Mouse (Mus musculus) gastrocnemius, adult 8-10 months (tissue): Measurements from ENCODE around the gene Tmem91. TPM values are rescaled to one million over a fixed set of nuclear protein-coding genes. Genes with fewer than 3 reads are reported as not detected.
"Not testable (repeated sequence)": the region's sequence is repeated elsewhere in the genome, so short reads cannot be mapped to it uniquely, and the experiment has no call there.

Experiments used
- DNase-seq, 2 experiments: peaks; one replicate each; pipeline ENCODE4 v3.0.0; 2022; ENCODE audit warnings: low spot score in 2 of 2
- total RNA-seq, 4 experiments: library from RNA; stranded (reverse); gene quantifications; 2 replicates each; pipeline ENCODE4 v1.2.4; 2022

Gene Tmem91
- not detected for total RNA-seq

DNA sequence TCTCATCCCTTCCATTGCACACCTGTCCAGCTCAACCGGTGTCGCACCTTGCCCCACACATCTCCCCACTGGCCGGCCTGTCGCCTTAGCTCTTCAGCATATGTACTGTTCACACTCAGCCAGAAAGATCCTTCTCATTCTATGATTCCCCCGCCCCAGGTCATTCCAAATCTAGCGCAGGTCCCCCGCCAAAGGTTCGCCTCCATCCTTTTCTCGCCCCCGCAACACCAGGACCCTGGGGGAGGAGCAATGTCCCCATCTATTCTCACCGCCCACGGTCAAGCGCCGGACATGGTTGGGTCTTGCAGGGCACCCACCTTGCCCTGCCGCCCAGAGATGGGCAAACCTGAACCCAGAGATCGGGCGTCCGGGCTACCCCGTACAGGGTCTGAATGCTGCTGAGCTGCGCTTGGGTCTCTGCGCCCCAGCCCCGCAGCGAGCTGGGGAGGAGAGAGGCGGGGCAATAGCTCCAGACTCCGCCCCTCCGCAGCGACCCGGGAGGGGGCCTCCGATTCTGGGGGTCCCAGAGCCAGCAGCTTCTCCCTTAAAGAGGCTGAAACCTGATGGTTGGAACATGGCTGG is at the start of gene Tmem91:
Tmem91 (minus strand) TSS at position 448 of the 582 bp plus-strand sequence.
- DNase-seq: no peak

- DNase-seq: not testable (repeated sequence)
Observed at GRCm38 (mm10) chr7:25721776-25722175, 46.8 kb upstream of the Tmem91 start.

- DNase-seq: no peak
Observed at GRCm38 (mm10) chr7:25720760-25721159, 45.8 kb upstream of the Tmem91 start.

GRCm38 (mm10) chr7:25719761-25720610 is 45.0 kb upstream of the Tmem91 start:
- peak; percentile 72 to 73 for DNase-seq

DNA sequence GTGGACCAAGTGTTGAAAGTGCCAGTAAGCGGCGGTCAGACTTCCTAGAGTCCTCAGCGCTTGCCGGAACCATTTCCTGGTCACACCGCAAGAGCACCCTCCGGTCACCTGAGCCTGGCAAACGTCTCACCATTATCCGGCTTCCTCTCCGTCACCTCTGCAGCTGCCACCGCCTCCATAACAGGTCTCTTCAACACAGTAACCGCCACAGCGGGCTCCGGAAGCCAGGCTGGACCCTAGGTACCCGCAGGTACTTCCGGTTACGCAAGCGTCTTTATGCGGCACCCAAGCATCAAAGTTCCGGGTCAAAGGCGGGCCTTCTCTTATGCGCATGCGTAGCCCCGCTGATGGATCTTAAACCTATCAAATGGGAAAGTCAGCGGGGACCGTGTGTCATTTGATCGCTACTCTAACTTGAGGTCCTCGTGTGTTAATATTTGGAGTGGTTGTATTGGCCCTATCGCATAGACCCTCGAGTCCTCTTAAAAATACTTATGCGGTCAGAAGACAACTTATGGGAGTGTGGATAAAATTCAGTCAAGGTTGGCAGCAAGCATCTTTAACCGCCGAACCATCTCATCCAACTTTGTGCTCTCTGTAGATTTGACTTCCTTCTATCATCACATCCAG is 43.9 kb upstream of the Tmem91 start, which contains the start of gene Ccdc97:
Ccdc97 (minus strand) TSS at position 301 of the 630 bp plus-strand sequence.
- peak; percentile 90 to 91 for DNase-seq

DNA sequence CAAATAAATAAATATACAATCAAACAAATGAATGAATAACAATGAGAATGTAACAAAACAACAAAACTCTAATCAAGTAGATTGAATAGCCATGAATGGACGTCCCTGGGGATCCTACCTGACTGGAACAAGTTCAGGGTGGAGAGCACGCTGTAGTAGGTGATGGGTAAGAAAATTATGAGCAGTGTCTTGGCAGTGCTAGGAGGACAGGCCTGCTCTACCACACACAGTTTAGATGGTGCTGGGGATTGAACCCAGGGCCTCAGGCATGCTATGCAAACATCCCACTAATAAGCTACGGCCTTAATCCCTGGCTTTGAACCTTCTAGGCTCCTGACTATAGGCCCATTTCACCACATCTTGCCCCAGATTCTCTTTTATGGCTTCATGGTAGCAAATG is 42.5 kb upstream of the Tmem91 start:
- no peak for DNase-seq

DNA sequence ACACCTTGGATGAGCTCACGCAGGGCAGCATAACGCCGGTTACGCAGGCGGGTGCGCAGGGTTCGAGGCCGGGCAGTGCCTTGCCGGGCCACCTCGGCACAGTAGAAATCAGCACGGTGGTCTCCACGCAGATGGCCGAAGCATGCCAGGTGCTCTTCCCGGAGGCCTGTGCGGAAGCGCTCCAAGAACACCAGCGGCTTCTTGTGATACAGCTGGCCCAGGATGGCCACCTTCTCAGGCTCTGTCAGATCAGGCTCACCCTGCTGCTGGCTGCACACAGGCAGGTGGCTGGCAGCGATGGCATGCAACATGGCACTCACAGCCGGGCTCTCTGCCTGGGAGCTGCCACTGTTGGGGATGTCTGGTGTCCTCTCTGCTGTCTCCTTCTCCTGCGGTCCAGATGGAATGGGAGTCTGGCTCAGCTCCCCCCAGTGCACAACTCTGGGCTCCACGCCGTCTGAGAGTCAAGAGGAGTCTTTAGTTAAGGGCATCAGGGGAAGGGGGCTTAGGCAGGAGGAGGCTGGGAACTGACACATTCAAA is 40.8 kb upstream of the Tmem91 start:
- DNase-seq: no peak

GRCm38 (mm10) chr7:25714581-25714980 is 39.6 kb upstream of the Tmem91 start:
- no peak for DNase-seq

GRCm38 (mm10) chr7:25712801-25713200 is 37.8 kb upstream of the Tmem91 start:
- DNase-seq: no peak

DNA sequence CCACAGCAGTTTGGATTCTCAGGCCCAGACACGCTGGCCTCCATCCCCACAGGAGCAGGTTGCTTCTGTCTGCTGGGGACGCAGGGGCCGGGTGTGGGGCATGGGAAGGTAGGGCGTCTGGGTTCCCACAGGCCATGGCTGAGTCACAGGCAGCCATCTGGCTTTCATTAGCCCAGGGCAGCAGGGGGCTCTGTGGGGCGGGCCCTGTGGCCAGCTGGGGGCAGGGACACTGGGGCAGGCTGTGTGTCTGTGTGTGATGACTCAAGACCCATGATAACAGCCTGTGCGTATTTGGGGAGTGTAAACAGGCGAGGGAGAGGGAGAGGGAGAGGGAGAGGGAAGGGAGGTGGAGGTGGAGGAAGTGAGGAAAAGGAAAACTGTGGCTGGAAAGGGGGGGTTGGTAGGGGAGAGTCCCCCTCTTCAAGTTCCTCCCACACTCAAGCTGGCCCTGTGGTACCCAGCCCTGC is 36.8 kb upstream of the Tmem91 start:
- DNase-seq: peak in 1 of 2 experiments; percentile 56

- DNase-seq: no peak
Observed at GRCm38 (mm10) chr7:25711165-25711564, 36.2 kb upstream of the Tmem91 start.

- peak in 1 of 2 experiments; percentile 18 for DNase-seq
Observed at GRCm38 (mm10) chr7:25710519-25711130, 35.7 kb upstream of the Tmem91 start.

DNA sequence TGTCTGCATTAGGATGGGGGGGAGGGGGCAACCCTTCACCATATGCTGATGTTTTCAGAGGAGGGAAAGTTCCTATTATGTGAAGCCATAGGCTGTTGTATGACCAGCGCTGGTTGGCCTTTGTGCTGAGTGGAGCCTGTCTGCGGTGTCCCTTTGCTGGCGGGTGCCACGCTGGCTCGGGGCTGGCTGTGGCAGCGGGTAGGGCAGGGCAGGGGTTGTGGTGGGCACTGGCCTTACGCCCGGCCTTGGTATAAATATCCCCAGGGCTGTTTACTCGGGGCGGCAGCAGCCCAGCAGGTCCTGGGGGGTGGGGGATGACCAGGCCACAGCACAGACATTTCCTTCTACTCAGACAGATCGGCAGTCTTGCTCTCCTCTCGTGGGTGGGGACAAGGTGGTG is 35.0 kb upstream of the Tmem91 start:
- peak in 1 of 2 experiments; percentile 57 for DNase-seq

GRCm38 (mm10) chr7:25707581-25708292 is 32.8 kb upstream of the Tmem91 start:
- DNase-seq: peak in 1 of 2 experiments; percentile 30

- no peak for DNase-seq
Observed at GRCm38 (mm10) chr7:25706578-25707170, 31.7 kb upstream of the Tmem91 start.

DNA sequence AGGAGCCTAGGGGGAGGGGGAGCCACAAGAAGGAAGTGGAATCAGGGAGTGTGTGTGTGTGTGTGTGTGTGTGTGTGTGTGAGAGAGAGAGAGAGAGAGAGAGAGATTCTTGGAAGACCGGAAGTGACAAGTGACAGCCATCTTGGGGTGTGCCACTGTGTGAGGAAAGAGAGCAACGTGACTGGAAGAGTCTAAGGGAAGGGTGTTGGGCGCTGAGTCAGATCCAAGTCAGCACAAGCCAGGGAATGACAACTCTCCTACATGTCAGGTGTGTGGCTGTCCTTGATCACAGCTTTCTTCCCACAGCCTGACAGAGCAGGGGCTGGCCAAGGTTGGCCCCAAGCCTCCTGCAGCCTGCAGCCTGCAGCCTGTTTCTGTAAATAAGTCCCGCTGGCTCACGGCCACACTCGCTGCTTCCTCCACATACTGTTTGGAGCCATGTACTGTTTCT is 30.9 kb upstream of the Tmem91 start:
- DNase-seq: no peak

GRCm38 (mm10) chr7:25704716-25705364 is 29.9 kb upstream of the Tmem91 start:
- DNase-seq: no peak

DNA sequence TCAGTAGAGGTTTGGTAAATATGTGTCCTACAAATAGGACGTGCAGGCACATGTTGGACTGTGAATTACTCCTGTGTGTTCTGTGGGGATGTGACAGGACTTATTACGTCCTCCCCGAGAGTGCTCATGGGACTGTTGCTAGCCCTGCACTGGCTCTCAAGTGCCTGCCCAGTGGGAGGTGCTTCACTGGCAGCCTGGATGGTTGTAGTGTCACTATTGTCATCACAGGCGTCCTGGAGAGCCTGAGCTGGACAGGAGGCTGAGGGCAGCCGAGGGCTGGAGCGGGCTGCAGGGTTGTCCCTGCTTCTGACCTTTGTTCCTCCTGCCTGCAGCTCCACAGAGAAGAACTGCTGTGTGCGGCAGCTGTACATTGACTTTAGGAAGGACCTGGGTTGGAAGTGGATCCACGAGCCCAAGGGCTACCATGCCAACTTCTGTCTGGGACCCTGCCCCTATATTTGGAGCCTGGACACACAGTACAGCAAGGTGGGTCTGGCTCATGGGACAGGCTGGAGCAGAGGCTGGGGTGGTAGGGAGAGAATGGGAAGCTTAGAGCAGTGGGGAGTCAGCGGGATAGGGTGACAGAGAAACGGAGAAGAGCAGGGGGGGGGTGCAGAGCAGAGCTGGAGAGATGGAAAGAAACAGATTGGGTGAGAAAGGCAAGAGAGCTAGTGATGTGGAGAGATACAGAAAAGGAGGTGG is 29.0 kb upstream of the Tmem91 start:
- DNase-seq: no peak

GRCm38 (mm10) chr7:25702350-25702749 is 27.4 kb upstream of the Tmem91 start:
- no peak for DNase-seq
